In the genomic region with DNA sequence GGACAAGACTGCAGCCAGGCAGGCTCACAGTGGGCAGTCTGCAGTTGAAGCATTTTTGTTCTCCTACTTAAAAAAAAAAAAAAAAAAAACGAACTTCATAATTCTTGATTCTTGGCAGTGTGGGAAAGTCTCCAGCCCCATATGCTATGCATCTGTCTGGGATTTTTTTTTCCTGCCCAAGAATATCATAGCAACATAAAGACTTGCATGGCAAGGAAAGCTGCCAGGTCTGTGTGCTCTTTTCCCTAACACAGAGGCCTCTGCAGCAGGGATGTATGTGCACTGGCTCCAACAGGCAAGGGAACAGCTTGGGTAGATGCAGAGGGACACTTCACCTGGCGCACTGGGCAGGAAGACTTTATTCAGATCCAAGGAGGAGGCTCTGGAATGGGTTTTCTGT, we compare ENCODE assay signal across 24 mouse cellular contexts.
DNase-seq lines count a peak whose midpoint lies in the region; ATAC-seq and TF ChIP-seq lines count a peak whose summit lies in the region.
"Had no signal": no experiment of that assay in that cellular context is flagged by ENCODE, and none has a peak within 500 bp of the region (broad histone marks: within the 10 kb centered on the region; RNA-seq: fewer than 3 reads in every experiment).

No protein-coding gene starts in this region.

- no peak for ATAC-seq in forebrain, embryonic 14.5 days
- ATAC-seq in erythroid progenitor cell, adult 5-6 weeks (replicated peaks; ENCODE audit: low FRiP score, poor library complexity, severe bottlenecking) = no peak
- ATAC-seq: Patski had no signal

- no peaks in the 10 kb centered on the region for H3K4me1 ChIP-seq in forebrain, embryonic 14.5 days (ENCODE audit: control insufficient read depth, insufficient read depth, low read length)
- no peaks in the 10 kb centered on the region for H3K4me1 ChIP-seq in forebrain, embryonic 10.5 days
- H3K4me1 ChIP-seq: embryonic facial prominence, embryonic 13.5 days; heart, embryonic 13.5 days; hindbrain, embryonic 13.5 days; limb, embryonic 15.5 days; lung, embryonic 15.5 days had no signal

- no peaks in the 10 kb centered on the region for H3K36me3 ChIP-seq in forebrain, embryonic 14.5 days (ENCODE audit: control insufficient read depth, insufficient read depth, low read length)
- no peaks in the 10 kb centered on the region for H3K36me3 ChIP-seq in forebrain, embryonic 10.5 days (replicated peaks)
- H3K36me3 ChIP-seq: embryonic facial prominence, embryonic 13.5 days; heart, embryonic 13.5 days; hindbrain, embryonic 13.5 days; limb, embryonic 15.5 days; lung, embryonic 15.5 days had no signal

- H3K27ac ChIP-seq in forebrain, embryonic 14.5 days (ENCODE audit: low read depth, low read length) = no peak overlapping the region
- no peak overlapping the region for H3K27ac ChIP-seq in forebrain, embryonic 10.5 days
- H3K27ac ChIP-seq: embryonic facial prominence, embryonic 13.5 days; heart, embryonic 13.5 days; hindbrain, embryonic 13.5 days; kidney, postnatal 0 days; limb, embryonic 15.5 days; liver, embryonic 14.5 days; lung, embryonic 15.5 days had no signal

- TF ChIP-seq CTCF in brain, embryonic 14.5 days (IDR thresholded peaks at IDR 0.05; ENCODE audit: borderline replicate concordance, extremely low read depth, insufficient read depth, insufficient read length) = no peak

- no peak overlapping the region for H3K4me2 ChIP-seq in forebrain, embryonic 14.5 days (ENCODE audit: low read length)
- H3K4me2 ChIP-seq: embryonic facial prominence, embryonic 13.5 days; heart, embryonic 13.5 days; hindbrain, embryonic 13.5 days; limb, embryonic 15.5 days; lung, embryonic 15.5 days had no signal

- H3K9ac ChIP-seq in forebrain, embryonic 14.5 days (ENCODE audit: low read length) = no peak overlapping the region
- H3K9ac ChIP-seq: embryonic facial prominence, embryonic 13.5 days; heart, embryonic 13.5 days; hindbrain, embryonic 13.5 days; limb, embryonic 15.5 days; liver, embryonic 14.5 days; lung, embryonic 15.5 days had no signal

- 45% methylated on average over 2 of the region's 2 CpGs for WGBS in forebrain, embryonic 14.5 days
- 64% methylated on average over 2 of the region's 2 CpGs for WGBS in forebrain, embryonic 10.5 days

- DNase-seq in forebrain, embryonic 14.5 days (ENCODE audit: low spot score) = peak; percentile 17
- DNase-seq in forebrain, embryonic 10.5 days (ENCODE audit: extremely low spot score, low spot score) = no peak
- DNase-seq in left cerebral cortex, adult 18-20 months (ENCODE audit: low spot score in 2 of 2) = peak; percentile 15 to 41
- DNase-seq in left cerebral cortex, adult 11 months (ENCODE audit: low spot score) = no peak
- peak; percentile 30 for DNase-seq in brain, embryonic 14.5 days (ENCODE audit: low read depth)
- DNase-seq in right cerebral cortex, postnatal 14 days = peak; percentile 16
- no peak for DNase-seq in kidney, postnatal 14 days
- DNase-seq: cerebellum, postnatal 14 days; gastrocnemius, postnatal 25 days; heart, adult 18-20 months; heart, postnatal 14 days; kidney, adult 18-20 months; lung, postnatal 4 days; midbrain, embryonic 14.5 days; thymus, postnatal 14 days had no signal

- no peaks in the 10 kb centered on the region for H3K27me3 ChIP-seq in forebrain, embryonic 14.5 days (replicated peaks; ENCODE audit: control insufficient read depth, insufficient read depth, low read length)
- peaks cover 89% of the 10 kb centered on the region for H3K27me3 ChIP-seq in forebrain, embryonic 10.5 days (ENCODE audit: poor library complexity, severe bottlenecking)

- no peak overlapping the region for H3K4me3 ChIP-seq in forebrain, embryonic 14.5 days (ENCODE audit: low read depth, low read length)
- no peak overlapping the region for H3K4me3 ChIP-seq in forebrain, embryonic 10.5 days
- H3K4me3 ChIP-seq: embryonic facial prominence, embryonic 13.5 days; heart, embryonic 13.5 days; hindbrain, embryonic 13.5 days; limb, embryonic 15.5 days; lung, embryonic 15.5 days had no signal

- TF ChIP-seq POLR2A in brain, embryonic 14.5 days (IDR thresholded peaks at IDR 0.05; ENCODE audit: borderline replicate concordance, extremely low read depth, insufficient read depth, insufficient read length, poor library complexity, severe bottlenecking) = no peak

- H3K9me3 ChIP-seq in forebrain, embryonic 14.5 days (replicated peaks; ENCODE audit: control insufficient read depth, low read length) = no peaks in the 10 kb centered on the region
- H3K9me3 ChIP-seq in forebrain, embryonic 10.5 days = no peaks in the 10 kb centered on the region
- H3K9me3 ChIP-seq: embryonic facial prominence, embryonic 13.5 days; heart, embryonic 13.5 days; hindbrain, embryonic 13.5 days; limb, embryonic 15.5 days; lung, embryonic 15.5 days had no signal

Comparison
In these comparisons a context has a peak if more than half of its experiments do, and no peak if none do; other contexts are left out.
1. DNase-seq: peak in forebrain, embryonic 14.5 days (single experiment), left cerebral cortex, adult 18-20 months (2 of 2), brain, embryonic 14.5 days (single experiment) and right cerebral cortex, postnatal 14 days (single experiment); none in forebrain, embryonic 10.5 days (single experiment), left cerebral cortex, adult 11 months (single experiment) and kidney, postnatal 14 days (single experiment).